Mouse (Mus musculus): ENCODE results near the gene Hoxd10. TPM values are rescaled to one million over a fixed set of nuclear protein-coding genes. Genes with fewer than 3 reads are reported as not detected.
A peak's percentile ranks its signal among the peaks of the same experiment; 100 is the strongest.

The Hoxd10 gene
- polyA plus RNA-seq, 1 experiment from 2014 or later = not detected

- peak overlapping the region; percentile 61 for H3K4me2 ChIP-seq (ENCODE audit: low read depth, low read length)
- WGBS = under 1% methylated on average over 58 of the region's 69 CpGs
- peak overlapping the region; percentile 46 for H3K4me3 ChIP-seq (ENCODE audit: low read length)
- no peak overlapping the region for H3K27ac ChIP-seq (ENCODE audit: low read length)
- H3K9ac ChIP-seq (ENCODE audit: low read length) = no peak overlapping the region
- H3K4me1 ChIP-seq (ENCODE audit: control insufficient read depth, insufficient read depth, low read length) = peaks cover 13% of the 10 kb centered on the region
- no peaks in the 10 kb centered on the region for H3K9me3 ChIP-seq (replicated peaks; ENCODE audit: control insufficient read depth, low read length)
- ATAC-seq (replicated peaks; ENCODE audit: extremely low read depth, insufficient read depth, low FRiP score) = no peak
- peaks cover 79% of the 10 kb centered on the region for H3K27me3 ChIP-seq (ENCODE audit: control insufficient read depth, insufficient read depth, low read length)
- no peaks in the 10 kb centered on the region for H3K36me3 ChIP-seq (ENCODE audit: control insufficient read depth, insufficient read depth)
Measured at GRCm38 (mm10) chr2:74655821-74656631, 35.7 kb upstream of the Hoxd10 start.

- no peaks in the 10 kb centered on the region for H3K9me3 ChIP-seq (replicated peaks; ENCODE audit: control insufficient read depth, low read length)
- no peak for ATAC-seq (replicated peaks; ENCODE audit: extremely low read depth, insufficient read depth, low FRiP score)
- no peak overlapping the region for H3K27ac ChIP-seq (ENCODE audit: low read length)
- H3K36me3 ChIP-seq (ENCODE audit: control insufficient read depth, insufficient read depth) = no peaks in the 10 kb centered on the region
- 6% methylated on average over 4 of the region's 4 CpGs for WGBS
- peaks cover 15% of the 10 kb centered on the region for H3K4me1 ChIP-seq (ENCODE audit: control insufficient read depth, insufficient read depth, low read length)
- H3K27me3 ChIP-seq (ENCODE audit: control insufficient read depth, insufficient read depth, low read length) = peaks cover 81% of the 10 kb centered on the region
- H3K4me2 ChIP-seq (ENCODE audit: low read depth, low read length) = no peak overlapping the region
- H3K9ac ChIP-seq (ENCODE audit: low read length) = no peak overlapping the region
- no peak overlapping the region for H3K4me3 ChIP-seq (ENCODE audit: low read length)
Measured at GRCm38 (mm10) chr2:74656632-74657021, 35.1 kb upstream of the Hoxd10 start.

GRCm38 (mm10) chr2:74657251-74658023 lies 34.3 kb upstream of the Hoxd10 start:
- Histone ChIP-seq H3K27me3 (ENCODE audit: control insufficient read depth, insufficient read depth, low read length) (peaks cover 81% of the 10 kb centered on the region), H3K4me3 (ENCODE audit: low read length) (peak overlapping the region; percentile 14; the same call in 1 of the 2 replicates), H3K4me1 (ENCODE audit: control insufficient read depth, insufficient read depth, low read length) (peaks cover 16% of the 10 kb centered on the region), H3K36me3 (ENCODE audit: control insufficient read depth, insufficient read depth) (no peaks in the 10 kb centered on the region), H3K27ac (ENCODE audit: low read length) (no peak overlapping the region), H3K9me3 (replicated peaks; ENCODE audit: control insufficient read depth, low read length) (no peaks in the 10 kb centered on the region), H3K4me2 (ENCODE audit: low read depth, low read length) (peak overlapping the region; percentile 12), H3K9ac (ENCODE audit: low read length) (no peak overlapping the region)
- ATAC-seq (replicated peaks; ENCODE audit: extremely low read depth, insufficient read depth, low FRiP score) = no peak
- WGBS = 3% methylated on average over 62 of the region's 62 CpGs

DNA sequence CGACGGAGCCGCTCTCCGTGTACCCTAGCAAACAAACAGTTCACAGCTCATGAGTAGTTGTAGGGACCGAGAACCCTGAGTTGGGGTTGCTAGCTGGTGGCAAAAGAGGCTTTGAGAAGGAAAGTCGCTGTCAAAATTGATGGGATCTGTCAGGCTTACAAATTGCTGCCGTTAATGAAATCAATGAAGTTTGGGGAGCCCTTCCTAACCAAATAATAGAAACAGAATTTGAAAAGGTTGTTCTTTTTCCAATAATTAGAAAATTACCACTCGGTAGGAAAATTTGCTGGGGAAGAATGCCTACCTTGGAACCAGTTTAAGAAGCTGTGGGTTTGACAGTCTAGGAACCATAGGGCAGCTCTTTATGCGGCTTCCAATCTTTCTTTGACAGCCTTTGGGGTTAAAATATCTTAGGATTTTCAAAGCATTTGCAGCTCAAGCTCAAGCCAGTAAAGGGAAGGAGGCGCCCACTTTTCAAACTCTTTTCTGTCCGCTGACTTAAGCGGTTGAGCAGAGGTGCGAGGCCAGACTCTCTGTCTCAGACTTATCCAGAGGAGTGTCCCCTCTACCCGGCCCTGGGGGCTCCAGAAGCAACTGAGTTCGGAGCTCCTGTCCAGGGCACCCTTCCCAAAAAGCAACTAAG lies 33.6 kb upstream of the Hoxd10 start:
- H3K9me3 ChIP-seq (replicated peaks; ENCODE audit: control insufficient read depth, low read length) = no peaks in the 10 kb centered on the region
- H3K9ac ChIP-seq (ENCODE audit: low read length) = no peak overlapping the region
- H3K36me3 ChIP-seq (ENCODE audit: control insufficient read depth, insufficient read depth) = no peaks in the 10 kb centered on the region
- H3K27ac ChIP-seq (ENCODE audit: low read length) = no peak overlapping the region
- WGBS = 3% methylated on average over 15 of the region's 15 CpGs
- peaks cover 85% of the 10 kb centered on the region for H3K27me3 ChIP-seq (ENCODE audit: control insufficient read depth, insufficient read depth, low read length)
- peak overlapping the region; percentile 12 for H3K4me2 ChIP-seq (ENCODE audit: low read depth, low read length)
- ATAC-seq (replicated peaks; ENCODE audit: extremely low read depth, insufficient read depth, low FRiP score) = no peak
- peak overlapping the region; percentile 14; the same call in 1 of the 2 replicates for H3K4me3 ChIP-seq (ENCODE audit: low read length)
- peaks cover 16% of the 10 kb centered on the region for H3K4me1 ChIP-seq (ENCODE audit: control insufficient read depth, insufficient read depth, low read length)

- no peaks in the 10 kb centered on the region for H3K9me3 ChIP-seq (replicated peaks; ENCODE audit: control insufficient read depth, low read length)
- no peak overlapping the region for H3K4me3 ChIP-seq (ENCODE audit: low read length)
- H3K27me3 ChIP-seq (ENCODE audit: control insufficient read depth, insufficient read depth, low read length) = peaks cover 90% of the 10 kb centered on the region
- H3K4me2 ChIP-seq (ENCODE audit: low read depth, low read length) = no peak overlapping the region
- no peak overlapping the region for H3K9ac ChIP-seq (ENCODE audit: low read length)
- peaks cover 16% of the 10 kb centered on the region for H3K4me1 ChIP-seq (ENCODE audit: control insufficient read depth, insufficient read depth, low read length)
- no peak for ATAC-seq (replicated peaks; ENCODE audit: extremely low read depth, insufficient read depth, low FRiP score)
- WGBS = 2% methylated on average over 47 of the region's 47 CpGs
- H3K36me3 ChIP-seq (ENCODE audit: control insufficient read depth, insufficient read depth) = no peaks in the 10 kb centered on the region
- no peak overlapping the region for H3K27ac ChIP-seq (ENCODE audit: low read length)
Measured at GRCm38 (mm10) chr2:74658667-74659371, 32.9 kb upstream of the Hoxd10 start.

DNA sequence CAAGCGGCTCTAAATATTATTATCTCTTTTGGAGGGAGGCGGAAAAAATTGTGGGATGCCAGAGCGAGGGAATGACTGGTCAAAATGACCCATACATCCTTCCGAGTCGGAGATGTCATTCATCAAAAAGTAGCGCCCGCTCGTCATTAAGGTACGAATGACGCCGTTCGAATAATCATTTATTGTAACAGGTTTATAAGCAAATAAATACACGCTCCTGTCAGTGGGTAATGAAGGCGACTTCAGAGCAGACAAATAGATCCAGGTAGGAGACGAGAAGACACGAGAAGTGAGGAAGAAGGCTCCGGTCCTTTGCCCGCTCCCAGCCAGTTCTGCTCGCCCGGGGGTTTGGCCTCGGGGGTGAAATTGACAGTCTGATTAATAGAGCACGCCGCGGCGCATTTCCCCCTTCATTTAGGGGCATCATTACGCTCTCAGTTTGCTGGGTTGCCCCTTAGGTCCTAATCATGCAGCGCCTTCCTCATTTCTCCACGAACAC lies 32.2 kb upstream of the Hoxd10 start, which contains the start of gene Evx2:
Gene Evx2, minus strand, starts transcription at position 51 of the 499 bp plus-strand sequence.
- WGBS = 5% methylated on average over 28 of the region's 28 CpGs
- ATAC-seq (replicated peaks; ENCODE audit: extremely low read depth, insufficient read depth, low FRiP score) = no peak
- H3K4me2 ChIP-seq (ENCODE audit: low read depth, low read length) = no peak within 1 kb of the TSS
- no peak within 1 kb of the TSS for H3K9ac ChIP-seq (ENCODE audit: low read length)
- peaks cover 90% of the 10 kb centered on the region for H3K27me3 ChIP-seq (ENCODE audit: control insufficient read depth, insufficient read depth, low read length)
- H3K27ac ChIP-seq (ENCODE audit: low read length) = no peak within 1 kb of the TSS
- no peaks in the 10 kb centered on the region for H3K36me3 ChIP-seq (ENCODE audit: control insufficient read depth, insufficient read depth)
- no peaks in the 10 kb centered on the region for H3K9me3 ChIP-seq (replicated peaks; ENCODE audit: control insufficient read depth, low read length)
- no peak within 1 kb of the TSS for H3K4me3 ChIP-seq (ENCODE audit: low read length)
- H3K4me1 ChIP-seq (ENCODE audit: control insufficient read depth, insufficient read depth, low read length) = peaks cover 16% of the 10 kb centered on the region

- Histone ChIP-seq H3K4me1 (ENCODE audit: control insufficient read depth, insufficient read depth, low read length) (peaks cover 15% of the 10 kb centered on the region), H3K36me3 (ENCODE audit: control insufficient read depth, insufficient read depth) (no peaks in the 10 kb centered on the region), H3K9ac (ENCODE audit: low read length) (no peak overlapping the region), H3K4me2 (ENCODE audit: low read depth, low read length) (no peak overlapping the region), H3K27me3 (ENCODE audit: control insufficient read depth, insufficient read depth, low read length) (peaks cover 88% of the 10 kb centered on the region), H3K27ac (ENCODE audit: low read length) (no peak overlapping the region), H3K9me3 (replicated peaks; ENCODE audit: control insufficient read depth, low read length) (no peaks in the 10 kb centered on the region), H3K4me3 (ENCODE audit: low read length) (no peak overlapping the region)
- ATAC-seq (replicated peaks; ENCODE audit: extremely low read depth, insufficient read depth, low FRiP score) = no peak
- WGBS = 3% methylated on average over 30 of the region's 30 CpGs
Measured at GRCm38 (mm10) chr2:74660421-74661375, 31.0 kb upstream of the Hoxd10 start.

Data from heart, embryonic 16.5 days (tissue).